Mouse (Mus musculus) ES-Bruce4 (cell line): ENCODE measurements at regions not wholly inside any gene's neighbourhood (a gene's known extent, or its start where the extent isn't known, plus 50 kb on each side); places are given as distances from the start of the nearest gene placed in this dataset.

Source experiments
- H3K27ac ChIP-seq: 2 replicates; pipeline ENCODE4 v1.5.1; 2012; ENCODE audit warnings: low read length, inconsistent platforms; ENCODE audit not compliant: insufficient read depth
- H3K27me3 ChIP-seq: 2 replicates; pipeline ENCODE4 v1.6.1; 2012; ENCODE audit warnings: mild to moderate bottlenecking, low read length, inconsistent platforms; ENCODE audit not compliant: control insufficient read depth, poor library complexity, insufficient read depth, severe bottlenecking
- H3K36me3 ChIP-seq: 2 replicates; pipeline ENCODE4 v1.6.1; 2012; ENCODE audit warnings: inconsistent platforms, mild to moderate bottlenecking, low read length, moderate library complexity; ENCODE audit not compliant: control insufficient read depth, poor library complexity, insufficient read depth, severe bottlenecking
- H3K4me1 ChIP-seq: one replicate; pipeline ENCODE4 v1.8.1; 2011; ENCODE audit warnings: low read length; ENCODE audit not compliant: control insufficient read depth, insufficient read depth
- H3K4me3 ChIP-seq: 2 replicates; pipeline ENCODE4 v1.5.1; 2011; ENCODE audit warnings: low read depth, mild to moderate bottlenecking, low read length
- H3K9ac ChIP-seq: 2 replicates; pipeline ENCODE4 v1.6.1; 2012; ENCODE audit warnings: low read depth, mild to moderate bottlenecking, inconsistent platforms; ENCODE audit not compliant: poor library complexity, severe bottlenecking
- H3K9me3 ChIP-seq: replicated peaks from 2 replicates; pipeline ENCODE4 v1.6.1; 2012; ENCODE audit warnings: mild to moderate bottlenecking, low read length, inconsistent platforms; ENCODE audit not compliant: control insufficient read depth, poor library complexity, insufficient read depth, severe bottlenecking
- CTCF ChIP-seq: IDR thresholded peaks from one replicate; pipeline ENCODE4 v1.8.1; 2011; ENCODE audit warnings: low read depth, low read length
- EP300 ChIP-seq: IDR thresholded peaks from 2 replicates; pipeline ENCODE4 v1.6.1; 2011; ENCODE audit warnings: low read depth, low read length; ENCODE audit not compliant: insufficient read depth
- POLR2A ChIP-seq: IDR thresholded peaks from one replicate; pipeline ENCODE4 v1.8.1; 2011; ENCODE audit warnings: low read length; ENCODE audit not compliant: insufficient read depth

- no peak overlapping the region for H3K27ac ChIP-seq
- no peaks in the 10 kb centered on the region for H3K9me3 ChIP-seq
- H3K36me3 ChIP-seq, result no peaks in the 10 kb centered on the region
- TF ChIP-seq EP300, result no peak
- TF ChIP-seq POLR2A, result no peak
- no peak for TF ChIP-seq CTCF
- no peak overlapping the region for H3K4me3 ChIP-seq
- no peak overlapping the region for H3K9ac ChIP-seq
- no peaks in the 10 kb centered on the region for H3K27me3 ChIP-seq
- no peaks in the 10 kb centered on the region for H3K4me1 ChIP-seq
Observed at GRCm38 (mm10) chr1:158187651-158188050, 168.5 kb downstream of the Brinp2 start.

- H3K9me3 ChIP-seq, result no peaks in the 10 kb centered on the region
- H3K27ac ChIP-seq, result no peak overlapping the region
- H3K36me3 ChIP-seq, result no peaks in the 10 kb centered on the region
- no peak overlapping the region for H3K9ac ChIP-seq
- TF ChIP-seq CTCF, result no peak
- TF ChIP-seq EP300, result no peak
- TF ChIP-seq POLR2A, result no peak
- no peak overlapping the region for H3K4me3 ChIP-seq
- no peaks in the 10 kb centered on the region for H3K4me1 ChIP-seq
- no peaks in the 10 kb centered on the region for H3K27me3 ChIP-seq
Observed at GRCm38 (mm10) chr1:158192841-158193551, 163.1 kb downstream of the Brinp2 start.

GRCm38 (mm10) chr1:158193968-158194565, 162.1 kb downstream of the Brinp2 start:
- no peaks in the 10 kb centered on the region for H3K4me1 ChIP-seq
- H3K27ac ChIP-seq, result no peak overlapping the region
- no peaks in the 10 kb centered on the region for H3K9me3 ChIP-seq
- no peaks in the 10 kb centered on the region for H3K27me3 ChIP-seq
- TF ChIP-seq POLR2A (no peak), CTCF (no peak), EP300 (no peak)
- H3K36me3 ChIP-seq, result no peaks in the 10 kb centered on the region
- no peak overlapping the region for H3K4me3 ChIP-seq
- no peak overlapping the region for H3K9ac ChIP-seq
